Mouse (Mus musculus): ENCODE measurements around the gene Ints14. TPM values are rescaled to one million over a fixed set of nuclear protein-coding genes. Genes with fewer than 3 reads are reported as not detected.

Gene Ints14
- polyA plus RNA-seq, 1 experiment from 2014 or later, result 57.4 TPM

DNA sequence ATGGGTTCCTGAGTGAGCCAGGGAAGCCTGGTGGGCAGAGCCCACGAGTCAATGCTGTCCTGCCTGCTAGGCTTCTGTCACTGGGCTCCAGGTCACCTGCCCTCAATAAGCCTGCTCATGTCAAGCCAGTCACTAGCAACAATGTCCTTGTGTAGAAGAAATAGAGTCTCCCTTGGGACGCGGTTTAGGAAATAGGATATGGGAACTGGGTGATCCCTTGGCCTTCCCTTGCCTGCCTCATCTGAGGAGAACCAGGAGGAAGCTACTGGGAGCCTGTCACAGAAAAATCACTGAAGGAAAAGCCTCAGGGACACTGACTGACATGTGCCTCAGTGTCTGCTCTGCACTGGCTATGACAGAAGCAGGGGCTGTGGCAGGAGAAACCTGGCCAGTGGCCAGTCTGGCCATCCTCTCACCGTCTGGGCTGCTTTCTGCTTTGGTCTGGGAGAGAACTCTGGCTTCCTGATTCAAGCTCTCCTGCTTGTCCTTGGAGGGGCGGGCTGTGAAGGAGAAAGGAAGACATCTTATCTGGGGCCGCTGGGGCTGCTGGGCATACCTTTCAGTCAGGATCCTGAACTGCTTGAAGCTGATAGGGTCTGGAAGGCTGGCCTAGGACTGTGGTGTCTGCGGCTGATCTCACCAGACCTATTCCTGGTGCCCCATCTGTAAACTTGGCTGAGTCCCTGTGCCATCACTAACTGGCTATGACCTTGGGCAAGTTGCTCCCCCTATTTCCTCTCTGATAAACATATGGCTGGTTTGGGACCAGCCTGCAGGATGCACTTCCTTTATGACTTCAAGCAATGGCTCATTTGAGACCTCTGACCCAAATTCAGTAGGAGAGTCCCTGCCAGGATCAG is 28.7 kb upstream of the Ints14 start:
- Histone ChIP-seq H3K4me3 (ENCODE audit: low read depth, low read length) (no peak overlapping the region), H3K27ac (ENCODE audit: low read depth) (no peak overlapping the region), H3K27me3 (replicated peaks; ENCODE audit: control insufficient read depth, insufficient read depth, low read length) (no peaks in the 10 kb centered on the region), H3K9me3 (ENCODE audit: control insufficient read depth, low read length) (no peaks in the 10 kb centered on the region), H3K36me3 (ENCODE audit: control insufficient read depth, insufficient read depth, low read length) (no peaks in the 10 kb centered on the region), H3K4me2 (ENCODE audit: low read length) (no peak overlapping the region), H3K4me1 (replicated peaks; ENCODE audit: control insufficient read depth, insufficient read depth, low read length) (peaks cover 4% of the 10 kb centered on the region; the same call in 1 of the 2 replicates), H3K9ac (ENCODE audit: low read length) (no peak overlapping the region)
- no peak for ATAC-seq (replicated peaks; ENCODE audit: low FRiP score, low TSS enrichment, low read depth)
- WGBS, result 64% methylated on average over 7 of the region's 7 CpGs
- DNase-seq (ENCODE audit: low spot score), result peak; percentile 48

DNA sequence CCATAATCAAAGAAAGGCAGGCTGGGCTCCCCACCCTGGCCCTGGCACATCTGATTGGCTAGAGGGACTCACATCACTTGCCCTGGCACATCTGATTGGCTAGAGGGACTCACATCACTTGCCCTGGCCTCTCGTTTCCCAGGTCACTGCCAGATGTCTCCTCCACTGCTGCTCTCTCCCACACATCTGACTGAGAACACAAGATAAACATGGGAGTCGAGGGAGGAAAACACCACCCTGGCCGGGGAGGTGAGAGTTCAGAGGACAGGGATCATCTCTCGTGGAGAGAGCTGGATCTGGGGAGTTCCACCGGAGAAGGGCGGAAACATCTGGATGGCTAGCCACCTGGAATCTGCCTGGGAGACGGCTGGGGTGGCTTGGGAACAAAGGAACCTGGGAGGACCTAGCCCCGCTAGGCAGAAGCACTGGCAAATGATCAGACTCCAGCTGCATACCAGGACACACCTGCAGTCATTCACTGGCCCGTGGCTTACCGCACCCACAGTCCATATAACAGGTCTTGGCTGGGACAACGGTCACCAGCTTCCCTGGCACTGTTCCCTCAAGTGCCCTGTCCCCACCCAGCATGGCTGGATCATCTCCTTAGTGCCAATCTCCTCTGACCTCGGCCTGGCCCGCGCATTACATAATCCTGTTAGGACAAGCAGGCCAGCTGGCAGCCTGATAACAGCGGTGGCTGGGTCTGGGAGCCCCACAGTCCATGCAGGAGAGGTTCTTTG is 26.5 kb upstream of the Ints14 start:
- Histone ChIP-seq H3K36me3 (ENCODE audit: control insufficient read depth, insufficient read depth, low read length) (no peaks in the 10 kb centered on the region), H3K9ac (ENCODE audit: low read length) (no peak overlapping the region), H3K27me3 (replicated peaks; ENCODE audit: control insufficient read depth, insufficient read depth, low read length) (no peaks in the 10 kb centered on the region), H3K27ac (ENCODE audit: low read depth) (no peak overlapping the region), H3K4me3 (ENCODE audit: low read depth, low read length) (no peak overlapping the region), H3K4me2 (ENCODE audit: low read length) (no peak overlapping the region), H3K9me3 (ENCODE audit: control insufficient read depth, low read length) (no peaks in the 10 kb centered on the region), H3K4me1 (replicated peaks; ENCODE audit: control insufficient read depth, insufficient read depth, low read length) (peaks cover 4% of the 10 kb centered on the region; the same call in 1 of the 2 replicates)
- WGBS, result 44% methylated on average over 15 of the region's 15 CpGs
- ATAC-seq (replicated peaks; ENCODE audit: low FRiP score, low TSS enrichment, low read depth) (peak; percentile 12; the same call in 1 of the 2 replicates), DNase-seq (ENCODE audit: low spot score) (peak; percentile 50)

DNA sequence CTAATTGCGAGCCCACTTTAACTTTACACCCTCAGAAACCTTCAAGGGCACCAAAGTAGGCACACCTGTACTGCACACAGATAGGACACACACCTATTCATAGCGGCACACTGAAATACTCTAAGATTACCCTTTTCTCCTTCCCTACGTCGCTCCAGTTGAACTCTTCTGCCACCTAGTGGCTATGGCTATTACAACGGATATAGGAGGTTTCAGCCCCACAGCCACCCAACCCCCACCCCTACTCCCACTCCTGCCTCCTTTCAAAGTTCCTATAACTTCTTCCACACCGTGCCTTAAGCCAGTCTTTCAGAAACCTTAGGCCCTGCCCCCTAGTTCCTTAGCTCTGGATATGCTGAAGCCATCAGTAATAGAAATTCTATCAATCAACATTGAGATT is 24.2 kb upstream of the Ints14 start:
- H3K9ac ChIP-seq (ENCODE audit: low read length), result no peak overlapping the region
- DNase-seq (ENCODE audit: low spot score) (peak; percentile 63), ATAC-seq (replicated peaks; ENCODE audit: low FRiP score, low TSS enrichment, low read depth) (no peak)
- H3K9me3 ChIP-seq (ENCODE audit: control insufficient read depth, low read length), result no peaks in the 10 kb centered on the region
- no peaks in the 10 kb centered on the region for H3K36me3 ChIP-seq (ENCODE audit: control insufficient read depth, insufficient read depth, low read length)
- no peak overlapping the region for H3K4me2 ChIP-seq (ENCODE audit: low read length)
- H3K27ac ChIP-seq (ENCODE audit: low read depth), result no peak overlapping the region
- H3K4me3 ChIP-seq (ENCODE audit: low read depth, low read length), result no peak overlapping the region
- H3K27me3 ChIP-seq (replicated peaks; ENCODE audit: control insufficient read depth, insufficient read depth, low read length), result no peaks in the 10 kb centered on the region
- H3K4me1 ChIP-seq (replicated peaks; ENCODE audit: control insufficient read depth, insufficient read depth, low read length), result no peaks in the 10 kb centered on the region; the same call in 1 of the 2 replicates
- WGBS, result 13% methylated on average over 6 of the region's 6 CpGs

DNA sequence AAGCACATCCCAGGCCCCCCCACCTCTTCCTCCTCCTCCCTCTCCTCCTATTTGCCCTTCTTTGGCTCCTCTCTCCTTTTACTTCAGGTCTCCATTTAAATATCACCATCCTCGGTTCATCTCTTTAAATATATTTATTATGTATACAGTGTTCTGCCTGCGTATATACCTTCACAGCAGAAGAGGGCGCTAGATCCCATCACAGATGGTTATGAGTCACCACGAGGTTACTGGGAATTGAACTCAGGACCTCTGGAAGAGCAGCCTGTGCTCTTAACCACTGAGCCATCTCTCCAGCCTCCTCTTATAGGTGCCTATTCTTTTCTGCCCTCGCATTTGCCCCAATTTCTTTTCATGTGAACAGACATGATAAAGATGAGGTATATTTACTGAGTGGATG is 23.2 kb upstream of the Ints14 start:
- no peaks in the 10 kb centered on the region; the same call in 1 of the 2 replicates for H3K4me1 ChIP-seq (replicated peaks; ENCODE audit: control insufficient read depth, insufficient read depth, low read length)
- no peaks in the 10 kb centered on the region for H3K36me3 ChIP-seq (ENCODE audit: control insufficient read depth, insufficient read depth, low read length)
- H3K4me2 ChIP-seq (ENCODE audit: low read length), result no peak overlapping the region
- ATAC-seq (replicated peaks; ENCODE audit: low FRiP score, low TSS enrichment, low read depth) (no peak), DNase-seq (ENCODE audit: low spot score) (no peak)
- no peaks in the 10 kb centered on the region for H3K27me3 ChIP-seq (replicated peaks; ENCODE audit: control insufficient read depth, insufficient read depth, low read length)
- 56% methylated on average over 5 of the region's 5 CpGs for whole genome bisulfite sequencing
- H3K9ac ChIP-seq (ENCODE audit: low read length), result no peak overlapping the region
- no peaks in the 10 kb centered on the region for H3K9me3 ChIP-seq (ENCODE audit: control insufficient read depth, low read length)
- H3K27ac ChIP-seq (ENCODE audit: low read depth), result no peak overlapping the region
- H3K4me3 ChIP-seq (ENCODE audit: low read depth, low read length), result no peak overlapping the region

DNA sequence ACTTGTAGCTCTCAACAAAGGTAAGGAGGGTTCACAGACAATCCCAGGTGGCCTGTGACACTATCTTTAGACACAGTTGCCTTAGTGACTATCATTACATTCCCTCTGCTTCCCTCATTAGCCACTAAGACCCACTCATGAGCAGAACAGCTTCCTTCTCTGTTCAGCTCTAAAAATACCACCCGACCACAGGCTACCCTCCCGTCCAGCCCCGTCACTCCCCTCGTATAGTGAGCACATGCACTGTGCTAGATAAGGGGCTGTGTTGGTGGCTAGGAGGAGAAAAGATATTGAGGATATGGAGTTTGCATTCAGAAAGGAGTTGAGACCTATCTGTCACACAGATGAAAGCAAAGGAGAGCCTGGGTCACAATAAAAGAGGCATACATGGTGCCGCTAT is 22.2 kb upstream of the Ints14 start:
- DNase-seq (ENCODE audit: low spot score) (peak; percentile 44), ATAC-seq (replicated peaks; ENCODE audit: low FRiP score, low TSS enrichment, low read depth) (no peak)
- WGBS, result 82% methylated on average over 5 of the region's 5 CpGs
- Histone ChIP-seq H3K4me2 (ENCODE audit: low read length) (no peak overlapping the region), H3K9ac (ENCODE audit: low read length) (no peak overlapping the region), H3K4me1 (replicated peaks; ENCODE audit: control insufficient read depth, insufficient read depth, low read length) (no peaks in the 10 kb centered on the region; the same call in 1 of the 2 replicates), H3K36me3 (ENCODE audit: control insufficient read depth, insufficient read depth, low read length) (no peaks in the 10 kb centered on the region), H3K9me3 (ENCODE audit: control insufficient read depth, low read length) (no peaks in the 10 kb centered on the region), H3K4me3 (ENCODE audit: low read depth, low read length) (no peak overlapping the region), H3K27ac (ENCODE audit: low read depth) (no peak overlapping the region), H3K27me3 (replicated peaks; ENCODE audit: control insufficient read depth, insufficient read depth, low read length) (no peaks in the 10 kb centered on the region)

DNA sequence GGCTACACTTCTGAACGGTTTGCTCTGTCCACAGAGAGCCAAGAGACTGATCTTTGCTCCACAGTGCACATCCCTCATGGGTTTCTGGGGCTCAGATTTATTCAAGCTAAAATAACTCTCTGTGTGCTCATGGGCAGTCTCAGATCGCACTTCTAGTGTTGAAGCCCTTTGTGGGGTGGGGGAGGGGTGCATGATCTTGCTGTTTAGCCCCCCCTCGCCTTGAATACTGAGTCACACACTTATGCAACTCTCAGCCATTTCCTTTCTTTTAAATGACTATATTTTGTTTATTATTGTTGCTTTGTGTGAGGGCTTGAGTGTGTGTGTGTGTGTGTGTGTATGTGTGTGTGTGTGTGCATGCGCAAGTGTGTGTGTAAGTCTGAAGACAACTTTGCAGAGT is 21.4 kb upstream of the Ints14 start:
- Histone ChIP-seq H3K4me2 (ENCODE audit: low read length) (no peak overlapping the region), H3K36me3 (ENCODE audit: control insufficient read depth, insufficient read depth, low read length) (no peaks in the 10 kb centered on the region), H3K27me3 (replicated peaks; ENCODE audit: control insufficient read depth, insufficient read depth, low read length) (no peaks in the 10 kb centered on the region), H3K27ac (ENCODE audit: low read depth) (no peak overlapping the region), H3K9ac (ENCODE audit: low read length) (no peak overlapping the region), H3K4me1 (replicated peaks; ENCODE audit: control insufficient read depth, insufficient read depth, low read length) (no peaks in the 10 kb centered on the region; the same call in 1 of the 2 replicates), H3K4me3 (ENCODE audit: low read depth, low read length) (no peak overlapping the region), H3K9me3 (ENCODE audit: control insufficient read depth, low read length) (no peaks in the 10 kb centered on the region)
- 45% methylated on average over 4 of the region's 4 CpGs for WGBS
- ATAC-seq (replicated peaks; ENCODE audit: low FRiP score, low TSS enrichment, low read depth) (no peak), DNase-seq (ENCODE audit: low spot score) (no peak)

DNA sequence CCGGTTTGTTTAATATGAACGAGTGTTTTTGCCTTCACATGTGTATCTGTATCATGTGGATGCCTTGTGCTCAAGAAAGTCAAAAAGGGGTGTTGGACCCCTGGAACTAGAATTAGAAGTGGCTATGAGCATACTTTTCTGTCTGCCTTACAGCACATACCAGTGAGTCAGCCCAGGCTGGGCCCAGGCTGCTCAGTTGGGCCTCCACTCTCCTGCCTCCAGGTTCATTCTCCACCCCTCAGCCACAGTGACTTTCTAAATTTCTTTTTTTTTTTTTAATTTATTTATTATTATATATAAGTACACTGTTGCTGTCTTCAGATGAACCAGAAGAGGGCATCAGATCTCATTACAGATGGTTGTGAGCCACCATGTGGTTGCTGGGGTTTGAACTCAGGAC is 20.9 kb upstream of the Ints14 start:
- Histone ChIP-seq H3K4me3 (ENCODE audit: low read depth, low read length) (no peak overlapping the region), H3K36me3 (ENCODE audit: control insufficient read depth, insufficient read depth, low read length) (no peaks in the 10 kb centered on the region), H3K4me1 (replicated peaks; ENCODE audit: control insufficient read depth, insufficient read depth, low read length) (no peaks in the 10 kb centered on the region; the same call in 1 of the 2 replicates), H3K4me2 (ENCODE audit: low read length) (no peak overlapping the region), H3K9ac (ENCODE audit: low read length) (no peak overlapping the region), H3K27me3 (replicated peaks; ENCODE audit: control insufficient read depth, insufficient read depth, low read length) (no peaks in the 10 kb centered on the region), H3K9me3 (ENCODE audit: control insufficient read depth, low read length) (no peaks in the 10 kb centered on the region), H3K27ac (ENCODE audit: low read depth) (no peak overlapping the region)
- ATAC-seq (replicated peaks; ENCODE audit: low FRiP score, low TSS enrichment, low read depth) (no peak), DNase-seq (ENCODE audit: low spot score) (no peak)
- WGBS, result 80% methylated on average over 2 of the region's 2 CpGs

DNA sequence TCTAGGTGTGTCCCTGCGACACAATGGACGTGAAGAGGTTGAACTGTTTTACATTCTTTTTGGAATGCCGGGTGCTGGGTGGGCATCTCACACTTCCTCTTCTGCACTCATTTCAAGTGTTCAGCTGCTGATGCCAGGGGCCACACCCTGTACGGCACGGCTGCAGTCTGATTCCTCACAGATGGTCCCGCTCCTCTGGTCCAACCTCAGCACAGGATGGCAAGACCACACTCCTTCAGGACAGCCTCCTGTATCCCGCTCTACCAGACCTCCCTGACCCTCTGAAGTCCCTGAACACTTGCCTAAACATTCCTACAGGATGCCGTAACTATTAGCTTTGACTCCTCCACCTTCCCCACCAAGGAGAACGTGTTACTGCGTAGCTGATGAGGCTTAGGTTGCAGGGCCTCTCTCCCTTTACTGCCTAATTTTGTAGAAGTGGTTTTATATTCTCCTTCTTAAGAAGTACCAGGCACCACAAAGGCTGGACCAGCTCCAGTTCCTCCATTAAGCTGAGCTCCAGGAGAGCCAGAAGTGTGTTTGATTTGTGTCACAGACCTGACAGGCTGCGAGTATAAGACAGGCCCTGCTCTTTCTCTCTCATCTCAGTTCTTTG is 19.9 kb upstream of the Ints14 start:
- WGBS, result 52% methylated on average over 11 of the region's 11 CpGs
- no peak for ATAC-seq (replicated peaks; ENCODE audit: low FRiP score, low TSS enrichment, low read depth)

More for the DNA sequence above, 19.9 kb upstream of the Ints14 start:
- Histone ChIP-seq H3K27ac (ENCODE audit: low read depth) (peak overlapping the region; percentile 51; the same call in 1 of the 2 replicates), H3K4me2 (ENCODE audit: low read length) (no peak overlapping the region), H3K9me3 (ENCODE audit: control insufficient read depth, low read length) (no peaks in the 10 kb centered on the region), H3K27me3 (replicated peaks; ENCODE audit: control insufficient read depth, insufficient read depth, low read length) (no peaks in the 10 kb centered on the region), H3K9ac (ENCODE audit: low read length) (no peak overlapping the region), H3K4me3 (ENCODE audit: low read depth, low read length) (no peak overlapping the region), H3K4me1 (replicated peaks; ENCODE audit: control insufficient read depth, insufficient read depth, low read length) (no peaks in the 10 kb centered on the region; the same call in 1 of the 2 replicates), H3K36me3 (ENCODE audit: control insufficient read depth, insufficient read depth, low read length) (no peaks in the 10 kb centered on the region)
- DNase-seq (ENCODE audit: low spot score), result peak; percentile 47

Data from intestine, embryonic 14.5 days (tissue).